Mouse (Mus musculus): ENCODE results near the gene Acot3. TPM values are rescaled to one million over a fixed set of nuclear protein-coding genes. Genes with fewer than 3 reads are reported as not detected.
A peak's percentile ranks its signal among the peaks of the same experiment; 100 is the strongest.
"Not testable (repeated sequence)": the region's sequence is repeated elsewhere in the genome, so short reads cannot be mapped to it uniquely, and the experiment has no call there.

Gene Acot3
- polyA plus RNA-seq (2015; fragmentation: Nextera tagmentation; extraction: Ambion mirVana), result 0.68 and 1.3 TPM in 2 replicates

DNA sequence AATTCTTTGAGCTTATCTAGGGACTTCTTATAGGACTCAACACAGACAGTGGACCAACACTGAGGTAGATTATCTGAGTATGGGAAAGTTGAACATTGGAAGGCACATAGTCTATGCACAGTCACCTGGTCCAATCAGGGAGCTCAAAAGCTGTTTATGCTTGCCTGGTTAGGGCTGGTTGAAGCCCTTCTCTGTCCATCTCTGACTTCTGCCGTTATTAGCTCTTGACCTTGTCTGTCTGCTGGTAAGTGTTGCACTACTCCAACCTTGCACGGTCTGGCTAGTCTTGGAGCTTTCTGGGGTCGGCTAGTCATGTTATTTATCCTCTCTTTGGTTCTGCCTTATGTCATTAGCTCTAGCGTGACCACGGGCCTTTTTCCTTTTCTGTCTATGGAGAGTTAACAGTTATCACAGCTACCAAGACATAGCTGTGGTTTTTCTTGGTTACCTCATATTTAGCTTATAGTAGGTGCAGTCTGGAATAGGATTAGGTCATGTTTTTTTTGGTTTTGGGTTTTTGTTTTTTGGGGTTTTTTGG lies at the start of gene Acot3:
Gene Acot3 (plus strand): TSS at position 208 of the 538 bp plus-strand sequence.
- no peak within 1 kb of the TSS for H3K27ac ChIP-seq
- no peaks in the 10 kb centered on the region for H3K36me3 ChIP-seq
- no peak within 1 kb of the TSS for H3K9ac ChIP-seq
- WGBS, result 64% methylated on average over 5 of the region's 5 CpGs
- H3K4me3 ChIP-seq (replicated peaks), result no peak within 1 kb of the TSS
- 0 out of 2 replicates have a peak, but pooled peaks cover 4% of the 10 kb centered on the region for H3K27me3 ChIP-seq (replicated peaks)
- no peaks in the 10 kb centered on the region for H3K9me3 ChIP-seq
- no peaks in the 10 kb centered on the region for H3K4me1 ChIP-seq
- H3K4me2 ChIP-seq, result no peak within 1 kb of the TSS
- ATAC-seq (ENCODE audit: insufficient read depth, low FRiP score, low read depth), result no peak

DNA sequence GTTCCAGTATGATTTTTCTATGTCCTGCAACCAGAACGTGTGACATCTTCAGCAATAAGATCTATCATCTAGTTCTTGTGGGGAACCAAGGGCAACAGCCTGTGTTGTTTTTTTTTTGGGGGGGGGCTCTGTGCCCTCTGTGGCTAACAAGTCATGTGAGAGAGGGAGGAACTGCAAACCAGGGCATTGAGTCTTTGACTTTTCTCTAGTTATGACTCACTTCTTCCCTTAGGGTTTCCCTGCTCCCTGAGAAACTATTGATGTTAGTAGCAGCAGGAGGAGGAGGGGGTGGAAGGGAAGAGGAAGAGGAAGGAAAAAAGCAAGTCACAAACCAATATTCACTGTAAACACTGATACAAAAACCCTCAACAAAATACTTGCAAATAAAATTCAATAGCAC lies 48.1 kb upstream of the Acot3 start:
- no peaks in the 10 kb centered on the region for H3K9me3 ChIP-seq
- no peak overlapping the region for H3K27ac ChIP-seq
- 88% methylated on average over 1 of the region's 1 CpGs for WGBS
- no peak overlapping the region for H3K9ac ChIP-seq
- peaks cover 6% of the 10 kb centered on the region; the same call in 1 of the 2 replicates for H3K4me1 ChIP-seq
- no peak for ATAC-seq (ENCODE audit: insufficient read depth, low FRiP score, low read depth)
- H3K36me3 ChIP-seq, result no peaks in the 10 kb centered on the region
- no peaks in the 10 kb centered on the region for H3K27me3 ChIP-seq (replicated peaks)
- no peak overlapping the region for H3K4me2 ChIP-seq
- H3K4me3 ChIP-seq (replicated peaks), result no peak overlapping the region

GRCm38 (mm10) chr12:84008251-84008650 lies 43.7 kb upstream of the Acot3 start:
- Histone ChIP-seq H3K9me3 (no peaks in the 10 kb centered on the region), H3K9ac (no peak overlapping the region), H3K27ac (no peak overlapping the region), H3K27me3 (replicated peaks) (no peaks in the 10 kb centered on the region), H3K36me3 (no peaks in the 10 kb centered on the region), H3K4me1 (peaks cover 18% of the 10 kb centered on the region), H3K4me2 (peak overlapping the region; percentile 60; the same call in 1 of the 2 replicates), H3K4me3 (replicated peaks) (no peak overlapping the region)
- WGBS, result 87% methylated on average over 12 of the region's 12 CpGs
- ATAC-seq (ENCODE audit: insufficient read depth, low FRiP score, low read depth), result no peak

DNA sequence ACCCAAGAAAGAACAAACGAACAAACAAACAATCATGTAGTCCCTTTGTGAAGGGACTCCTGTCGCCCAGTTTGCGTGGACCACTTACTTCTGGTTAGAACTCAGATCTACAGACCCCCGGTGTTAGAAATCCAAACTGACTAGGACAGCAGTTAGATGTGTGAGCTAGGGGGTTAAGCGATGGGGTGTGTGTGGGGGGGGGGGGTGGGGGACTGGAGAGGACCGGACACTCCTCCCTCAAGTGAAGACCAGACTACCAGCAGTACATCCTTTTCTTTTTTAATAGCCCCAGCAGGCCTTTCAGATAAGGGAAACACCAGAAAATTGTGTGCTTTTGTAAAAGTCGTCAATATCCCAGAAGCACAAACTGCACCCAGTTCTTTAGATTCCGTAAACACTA lies 43.2 kb upstream of the Acot3 start:
- 58% methylated on average over 8 of the region's 8 CpGs for WGBS
- H3K4me1 ChIP-seq, result peaks cover 18% of the 10 kb centered on the region
- no peak for ATAC-seq (ENCODE audit: insufficient read depth, low FRiP score, low read depth)

GRCm38 (mm10) chr12:84009171-84009965 lies 42.6 kb upstream of the Acot3 start, which contains the start of gene Acot1:
Gene Acot1 (plus strand): TSS chr12:84009490.
- peak; percentile 96 for ATAC-seq (ENCODE audit: insufficient read depth, low FRiP score, low read depth)
- H3K9ac ChIP-seq, result 0 out of 2 replicates have a peak within 1 kb of the TSS, but pooled peaks have one; percentile 29
- not testable (repeated sequence) for H3K36me3 ChIP-seq; H3K27me3 ChIP-seq (replicated peaks); H3K9me3 ChIP-seq
- H3K4me2 ChIP-seq, result peak within 1 kb of the TSS; percentile 60
- H3K4me1 ChIP-seq, result peaks cover 18% of the 10 kb centered on the region
- 2% methylated on average over 62 of the region's 70 CpGs for WGBS
- peak within 1 kb of the TSS; percentile 59 for H3K27ac ChIP-seq
- H3K4me3 ChIP-seq (replicated peaks), result peak within 1 kb of the TSS; percentile 50

More for the DNA sequence above, 43.2 kb upstream of the Acot3 start:
- H3K27me3 ChIP-seq (replicated peaks), result no peaks in the 10 kb centered on the region
- H3K9me3 ChIP-seq, result no peaks in the 10 kb centered on the region
- H3K9ac ChIP-seq, result no peak overlapping the region
- H3K27ac ChIP-seq, result peak overlapping the region; percentile 59; the same call in 1 of the 2 replicates
- H3K4me3 ChIP-seq (replicated peaks), result peak overlapping the region; percentile 50
- peak overlapping the region; percentile 60 for H3K4me2 ChIP-seq
- H3K36me3 ChIP-seq, result no peaks in the 10 kb centered on the region

DNA sequence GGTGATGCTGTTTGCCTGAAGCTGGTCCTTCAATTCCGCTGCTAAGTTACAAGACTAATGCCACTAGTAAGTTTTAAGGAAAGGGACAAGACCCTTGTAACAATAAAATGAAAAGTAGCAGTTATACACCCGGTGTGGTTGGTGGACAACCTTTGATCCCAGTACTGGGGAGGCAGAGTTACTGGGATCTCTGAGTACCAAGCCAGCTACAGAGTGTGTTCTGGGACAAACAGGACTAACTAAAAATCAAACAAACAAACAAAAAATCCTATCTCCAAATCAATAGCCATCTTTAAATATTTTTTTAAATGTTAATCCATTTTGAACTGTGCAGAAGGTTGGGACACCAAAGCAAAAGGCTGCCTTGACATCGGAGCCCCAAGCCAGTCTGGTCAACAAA lies 41.7 kb upstream of the Acot3 start:
- Histone ChIP-seq H3K4me3 (replicated peaks) (peak overlapping the region; percentile 50), H3K9me3 (no peaks in the 10 kb centered on the region), H3K27ac (no peak overlapping the region), H3K4me2 (peak overlapping the region; percentile 60), H3K36me3 (no peaks in the 10 kb centered on the region), H3K9ac (no peak overlapping the region), H3K4me1 (peaks cover 18% of the 10 kb centered on the region), H3K27me3 (replicated peaks) (no peaks in the 10 kb centered on the region)
- WGBS, result 65% methylated on average over 3 of the region's 3 CpGs
- no peak for ATAC-seq (ENCODE audit: insufficient read depth, low FRiP score, low read depth)

DNA sequence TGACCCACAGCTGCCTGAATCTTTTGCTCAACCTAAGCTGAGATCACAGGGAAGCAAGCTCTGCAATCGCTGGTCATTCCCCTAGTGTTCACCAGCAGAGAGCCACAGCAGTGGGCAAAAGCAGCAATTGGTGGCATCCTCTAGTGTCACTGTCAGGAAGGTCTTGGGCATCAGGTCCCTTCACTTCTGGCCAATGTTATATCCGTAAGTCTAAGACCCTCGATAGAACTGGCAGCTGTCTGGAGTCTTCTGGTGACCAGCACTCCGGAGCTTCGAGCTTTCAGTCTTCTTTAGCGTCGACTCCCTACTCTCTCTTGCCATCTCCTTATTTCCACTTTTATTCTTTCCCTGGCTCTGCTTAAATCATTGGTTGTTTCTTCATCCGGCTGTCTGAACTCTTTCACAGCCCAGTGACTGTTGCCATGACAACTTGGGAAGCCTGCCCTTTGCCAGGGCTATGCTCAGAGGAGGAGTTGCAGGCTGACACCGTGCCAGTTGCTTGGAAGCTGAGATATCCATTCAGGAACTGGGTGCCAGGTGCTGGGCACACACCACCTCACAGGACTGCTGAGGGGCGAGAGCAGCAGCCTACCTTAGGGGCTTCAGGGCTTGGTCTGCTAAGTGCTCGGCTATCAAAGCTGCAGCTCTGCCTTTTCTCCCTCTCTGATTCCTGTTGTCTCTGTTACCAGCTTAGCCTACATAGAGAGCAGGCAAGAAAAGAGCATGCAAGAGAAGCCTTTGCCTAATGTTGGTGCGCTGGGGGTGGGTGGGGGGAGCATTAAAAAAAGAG lies 40.5 kb upstream of the Acot3 start:
- Histone ChIP-seq H3K4me3 (replicated peaks) (no peak overlapping the region; the same call in 1 of the 2 replicates), H3K9me3 (no peaks in the 10 kb centered on the region), H3K9ac (no peak overlapping the region), H3K27ac (no peak overlapping the region), H3K4me1 (peaks cover 18% of the 10 kb centered on the region), H3K27me3 (replicated peaks) (no peaks in the 10 kb centered on the region), H3K36me3 (peaks cover 5% of the 10 kb centered on the region; the same call in 1 of the 2 replicates), H3K4me2 (peak overlapping the region; percentile 20)
- WGBS, result 54% methylated on average over 12 of the region's 12 CpGs
- ATAC-seq (ENCODE audit: insufficient read depth, low FRiP score, low read depth), result no peak

DNA sequence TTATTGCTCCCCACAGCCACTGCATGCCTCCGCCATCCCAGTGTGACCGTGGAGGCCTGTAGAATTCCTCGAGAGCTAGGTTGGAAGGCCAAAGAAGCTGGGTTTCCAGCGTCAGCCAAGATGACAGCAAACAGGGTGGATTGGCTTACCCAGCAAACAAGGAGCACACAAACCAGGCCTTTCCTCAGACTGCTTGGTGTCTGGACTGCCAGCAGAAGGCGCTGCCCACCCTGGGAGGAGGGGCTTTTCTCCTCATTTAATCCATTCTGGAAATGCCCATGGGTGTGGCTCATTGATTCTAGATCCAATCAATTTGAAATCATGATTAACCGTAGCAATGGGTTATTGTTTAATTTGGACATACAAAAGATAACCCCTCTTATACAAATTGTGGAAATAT lies 38.8 kb upstream of the Acot3 start:
- Histone ChIP-seq H3K27me3 (replicated peaks) (no peaks in the 10 kb centered on the region), H3K4me2 (no peak overlapping the region)
- 70% methylated on average over 6 of the region's 6 CpGs for WGBS

DNA sequence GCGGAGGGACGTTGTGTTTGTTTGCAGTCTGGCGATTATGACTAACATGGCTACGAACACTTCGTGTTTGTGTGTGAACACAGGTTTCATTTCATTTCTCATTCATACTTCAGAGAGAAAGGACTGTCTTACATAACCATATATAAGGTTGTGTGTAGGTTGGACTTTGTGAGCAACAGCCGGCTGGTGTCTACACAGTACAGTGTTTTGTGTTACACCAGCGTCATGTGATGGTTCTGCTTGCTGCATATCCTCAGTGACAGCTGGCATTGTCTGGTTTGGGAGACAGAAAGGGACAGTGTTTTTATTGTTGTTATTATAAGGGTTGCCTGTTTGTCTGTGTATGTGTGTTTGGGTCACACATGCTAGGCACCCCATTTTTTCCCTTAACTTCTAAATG lies 38.2 kb upstream of the Acot3 start:
- Histone ChIP-seq H3K4me2 (no peak overlapping the region), H3K4me1 (peaks cover 14% of the 10 kb centered on the region), H3K27ac (no peak overlapping the region), H3K9ac (no peak overlapping the region), H3K9me3 (no peaks in the 10 kb centered on the region), H3K36me3 (peaks cover 5% of the 10 kb centered on the region; the same call in 1 of the 2 replicates), H3K27me3 (replicated peaks) (no peaks in the 10 kb centered on the region), H3K4me3 (replicated peaks) (no peak overlapping the region)
- no peak for ATAC-seq (ENCODE audit: insufficient read depth, low FRiP score, low read depth)
- 92% methylated on average over 7 of the region's 7 CpGs for WGBS

More for the DNA sequence above, 38.8 kb upstream of the Acot3 start:
- Histone ChIP-seq H3K36me3 (peaks cover 5% of the 10 kb centered on the region; the same call in 1 of the 2 replicates), H3K4me3 (replicated peaks) (no peak overlapping the region), H3K4me1 (peaks cover 18% of the 10 kb centered on the region), H3K9ac (no peak overlapping the region), H3K9me3 (no peaks in the 10 kb centered on the region), H3K27ac (no peak overlapping the region)
- no peak for ATAC-seq (ENCODE audit: insufficient read depth, low FRiP score, low read depth)

- not testable (repeated sequence) for H3K36me3 ChIP-seq; H3K27ac ChIP-seq; H3K4me1 ChIP-seq; H3K9ac ChIP-seq; H3K4me2 ChIP-seq; H3K9me3 ChIP-seq; H3K4me3 ChIP-seq (replicated peaks); H3K27me3 ChIP-seq (replicated peaks)
- peak; percentile 89 for ATAC-seq (ENCODE audit: insufficient read depth, low FRiP score, low read depth)
- 29% methylated on average over 7 of the region's 7 CpGs for WGBS
These were observed 31.4 kb upstream of the Acot3 start for GRCm38 (mm10) chr12:84020528-84020927.

DNA sequence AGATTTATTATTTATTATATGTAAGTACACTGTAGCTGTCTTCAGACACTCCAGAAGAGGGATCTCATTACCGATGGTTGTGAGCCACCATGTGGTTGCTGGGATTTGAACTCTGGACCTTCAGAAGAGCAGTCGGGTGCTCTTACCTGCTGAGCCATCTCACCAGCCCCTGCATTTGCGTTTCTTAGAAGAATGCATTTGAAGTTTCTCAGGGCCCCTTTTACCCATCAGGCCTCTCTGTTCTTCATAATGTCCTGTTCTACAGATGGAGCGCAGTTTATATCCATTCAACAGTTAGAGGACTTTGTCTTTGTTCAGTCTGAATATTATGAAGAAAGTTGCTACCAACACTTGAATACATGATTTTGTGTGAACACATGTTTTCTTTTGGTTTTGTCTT lies 29.7 kb upstream of the Acot3 start:
- H3K27ac ChIP-seq; H3K4me2 ChIP-seq; H3K36me3 ChIP-seq; H3K27me3 ChIP-seq (replicated peaks); ATAC-seq (ENCODE audit: insufficient read depth, low FRiP score, low read depth); H3K4me3 ChIP-seq (replicated peaks); H3K9ac ChIP-seq; H3K9me3 ChIP-seq; H3K4me1 ChIP-seq: not testable (repeated sequence)
- WGBS, result 90% methylated on average over 4 of the region's 4 CpGs
